Mouse (Mus musculus) left cerebral cortex, postnatal 36 days (tissue): ENCODE data around the gene Gm21698. TPM values are rescaled to one million over a fixed set of nuclear protein-coding genes. Genes with fewer than 3 reads are reported as not detected.
A peak's percentile ranks its signal among the peaks of the same experiment; 100 is the strongest.
"Not testable (repeated sequence)": the region's sequence is repeated elsewhere in the genome, so short reads cannot be mapped to it uniquely, and the experiment has no call there.

ENCODE experiments used
- DNase-seq, 2 experiments: peaks; one replicate each; pipeline ENCODE4 v3.0.0; 2021 to 2022; ENCODE audit warnings: low spot score in 2 of 2, mixed read lengths in 1 of 2
- intact Hi-C: fragments of 180-260 bp; cut with DNase I; formaldehyde crosslinking; loops from one replicate; pipeline ENCODE4 v1.15.1; 2025
- total RNA-seq, 2 experiments: library from RNA; stranded (reverse); gene quantifications; 2 replicates each; pipeline ENCODE4 v1.2.3; 2021

The Gm21698 gene
- not detected for total RNA-seq

- intact Hi-C loops = not testable (repeated sequence)
These were observed at the start of gene Gm21698 for GRCm38 (mm10) chr5:25988550-25988949. Gm21698 (minus strand) TSS chr5:25988650.

GRCm38 (mm10) chr5:26022816-26023215 is 34.4 kb upstream of the Gm21698 start, which contains the start of gene Gm5862:
Gm5862 (minus strand) TSS chr5:26022916.
- intact Hi-C loops, DNase-seq: not testable (repeated sequence)

More at GRCm38 (mm10) chr5:25988550-25988949, at the start of gene Gm21698:
- DNase-seq = not testable (repeated sequence)

GRCm38 (mm10) chr5:26007697-26008096 is 19.2 kb upstream of the Gm21698 start:
- not testable (repeated sequence) for DNase-seq

GRCm38 (mm10) chr5:26006937-26007695 is 18.7 kb upstream of the Gm21698 start:
- DNase-seq = peak; percentile 5 to 8

More at GRCm38 (mm10) chr5:26007697-26008096, 19.2 kb upstream of the Gm21698 start:
- intact Hi-C loops = not testable (repeated sequence)

GRCm38 (mm10) chr5:26004698-26005097 is 16.2 kb upstream of the Gm21698 start, which contains the start of gene Gm1979:
Gm1979 (minus strand) TSS chr5:26004798.
- DNase-seq, intact Hi-C loops: not testable (repeated sequence)

More at GRCm38 (mm10) chr5:26006937-26007695, 18.7 kb upstream of the Gm21698 start:
- intact Hi-C loops = not testable (repeated sequence)

GRCm38 (mm10) chr5:25972563-25972962 is 15.9 kb downstream of the Gm21698 start, which contains the start of gene Gm21680:
Gm21680 (minus strand) TSS chr5:25972663.
- intact Hi-C loops = not testable (repeated sequence)

GRCm38 (mm10) chr5:25957050-25957449 is 31.4 kb downstream of the Gm21698 start:
- intact Hi-C loops, DNase-seq: not testable (repeated sequence)

More at GRCm38 (mm10) chr5:25972563-25972962, 15.9 kb downstream of the Gm21698 start, which contains the start of gene Gm21680:
- DNase-seq = not testable (repeated sequence)

GRCm38 (mm10) chr5:25956611-25957010 is 31.8 kb downstream of the Gm21698 start:
- DNase-seq = peak in 1 of 2 experiments; percentile 5
- intact Hi-C loops = not testable (repeated sequence)

GRCm38 (mm10) chr5:25954317-25954716 is 34.1 kb downstream of the Gm21698 start, which contains the start of gene Gm21671:
Gm21671 (minus strand) TSS chr5:25954417.
- DNase-seq, intact Hi-C loops: not testable (repeated sequence)

- DNase-seq, intact Hi-C loops: not testable (repeated sequence)
These were observed 43.1 kb downstream of the Gm21698 start for GRCm38 (mm10) chr5:25945391-25945790.

- DNase-seq, intact Hi-C loops: not testable (repeated sequence)
These were observed 46.2 kb downstream of the Gm21698 start, which contains the start of gene Gm21663 for GRCm38 (mm10) chr5:25942281-25942680. Gm21663 (minus strand) TSS chr5:25942381.

Other genes starting within 250 kb of the Gm21698 start
- gene Actr3b, start 228.7 kb downstream of the Gm21698 start, total RNA-seq = 100 to 1,000 TPM; 122 to 133 TPM
- not detected for gene Gm21663, start 46.3 kb downstream of the Gm21698 start, total RNA-seq
- not detected for gene Gm21671, start 34.2 kb downstream of the Gm21698 start, total RNA-seq
- not detected for gene Gm21680, start 16.0 kb downstream of the Gm21698 start, total RNA-seq
- not detected for gene Gm1979, start 16.1 kb upstream of the Gm21698 start, total RNA-seq
- gene Gm5862, start 34.3 kb upstream of the Gm21698 start, total RNA-seq = not detected
- gene Speer4a, start 50.9 kb upstream of the Gm21698 start, total RNA-seq = not detected
- not detected for gene Gm7347, start 69.9 kb upstream of the Gm21698 start, total RNA-seq
- gene Gm10471, start 100.6 kb upstream of the Gm21698 start, total RNA-seq = not detected
- gene 5031410I06Rik, start 116.7 kb upstream of the Gm21698 start, total RNA-seq = not detected
- not detected for gene Gm10220, start 132.8 kb upstream of the Gm21698 start, total RNA-seq